In the genomic region with DNA sequence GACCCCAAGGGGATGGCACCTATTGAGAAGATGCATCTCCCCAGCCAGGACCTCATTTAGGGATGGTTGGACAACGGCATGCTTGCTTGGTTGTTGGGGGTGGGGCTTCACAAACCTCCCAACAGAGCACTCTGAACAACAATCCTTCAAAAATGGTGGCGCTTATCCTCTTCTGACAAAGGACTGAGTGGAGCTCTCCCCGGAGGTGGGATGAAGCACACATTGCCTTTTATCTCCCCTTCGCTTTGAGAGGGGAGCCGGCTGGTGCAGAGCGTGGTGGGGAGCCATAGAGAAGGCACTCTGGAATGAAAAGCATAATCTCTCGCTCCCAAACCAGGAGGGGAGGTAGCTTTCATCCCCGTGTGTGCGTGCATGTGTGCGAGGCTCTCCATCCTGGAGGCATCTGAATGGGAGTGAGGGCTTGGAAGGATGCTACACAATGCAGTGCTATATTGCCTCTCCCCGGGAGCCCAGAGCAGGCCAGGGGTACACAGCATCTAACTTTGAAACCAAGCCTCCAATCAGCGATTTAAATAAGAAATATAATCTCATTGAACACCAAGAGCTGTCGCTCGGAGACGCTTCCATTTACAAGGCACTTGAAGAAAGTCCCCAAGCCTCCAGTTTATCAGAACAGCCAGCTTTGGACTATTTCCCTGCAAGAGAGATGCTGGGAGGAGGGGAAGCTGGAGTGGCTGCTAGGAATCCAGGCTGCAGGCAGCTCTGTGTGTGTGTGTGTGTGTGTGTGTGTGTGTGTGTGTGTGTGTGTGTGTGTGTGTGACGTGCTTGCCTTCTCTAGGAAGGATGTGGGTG, we compare ENCODE assay signal across 9 mouse cellular contexts.
DNase-seq lines count a peak whose midpoint lies in the region.
"Had no signal": no experiment of that assay in that cellular context is flagged by ENCODE, and none has a peak within 500 bp of the region (broad histone marks: within the 10 kb centered on the region; RNA-seq: fewer than 3 reads in every experiment).

No protein-coding gene starts in this region.

- H3K4me1 ChIP-seq in forebrain, embryonic 10.5 days, result peaks cover 61% of the 10 kb centered on the region

- H3K36me3 ChIP-seq in forebrain, embryonic 10.5 days (replicated peaks), result no peaks in the 10 kb centered on the region
- H3K36me3 ChIP-seq: limb, embryonic 12.5 days had no signal

- peak overlapping the region; percentile 30 for H3K4me3 ChIP-seq in forebrain, embryonic 10.5 days
- H3K4me3 ChIP-seq: limb, embryonic 12.5 days had no signal

- H3K9me3 ChIP-seq in forebrain, embryonic 10.5 days, result no peaks in the 10 kb centered on the region
- H3K9me3 ChIP-seq: limb, embryonic 12.5 days had no signal

- DNase-seq in layer of hippocampus, adult 11-12 months (ENCODE audit: low spot score), result peak; percentile 43
- DNase-seq in layer of hippocampus, adult 18-20 months (ENCODE audit: low spot score in 2 of 2), result no peak
- peak; percentile 64 for DNase-seq in forebrain, embryonic 10.5 days (ENCODE audit: extremely low spot score, low spot score)
- peak; percentile 53 for DNase-seq in layer of hippocampus, adult 9-11 months
- peak; percentile 27 to 45 for DNase-seq in right cerebral cortex, adult 2 months (ENCODE audit: low spot score in 2 of 2)
- no peak for DNase-seq in cerebellum, postnatal 25 days
- DNase-seq in urinary bladder, postnatal 36 days (ENCODE audit: low spot score in 2 of 2), result no peak
- no peak for DNase-seq in kidney, postnatal 25 days

- H3K27me3 ChIP-seq in forebrain, embryonic 10.5 days (ENCODE audit: poor library complexity, severe bottlenecking), result peaks cover 26% of the 10 kb centered on the region

- peak overlapping the region; percentile 93 for H3K27ac ChIP-seq in forebrain, embryonic 10.5 days
- H3K27ac ChIP-seq: limb, embryonic 12.5 days had no signal

- 21% methylated on average over 16 of the region's 16 CpGs for WGBS in forebrain, embryonic 10.5 days

Comparison
In these comparisons a context has a peak if more than half of its experiments do, and no peak if none do; other contexts are left out.
1. DNase-seq: peak in layer of hippocampus, adult 11-12 months (single experiment), forebrain, embryonic 10.5 days (single experiment), layer of hippocampus, adult 9-11 months (single experiment) and right cerebral cortex, adult 2 months (2 of 2); none in layer of hippocampus, adult 18-20 months (0 of 2), cerebellum, postnatal 25 days (0 of 2), urinary bladder, postnatal 36 days (0 of 2) and kidney, postnatal 25 days (0 of 2).